Mouse (Mus musculus) myocyte (in vitro differentiated cells): ENCODE data around the gene Olfr58.

Source experiments
- CEBPB ChIP-seq: IDR thresholded peaks from 2 replicates; pipeline ENCODE4 v1.6.1; 2011; ENCODE audit warnings: mild to moderate bottlenecking, moderate library complexity; ENCODE audit not compliant: poor library complexity, insufficient read depth, severe bottlenecking
- MYOG ChIP-seq, 3 experiments: IDR thresholded peaks; one replicate each; pipeline ENCODE4 v1.6.1; 2011; ENCODE audit warnings: control low read depth in 2 of 3, low read depth in 2 of 3, mild to moderate bottlenecking in 2 of 3; ENCODE audit not compliant: insufficient read length in 2 of 3, control insufficient read depth in 1 of 3, insufficient read depth in 1 of 3
- POLR2A ChIP-seq: IDR thresholded peaks from one replicate; pipeline ENCODE4 v1.6.1; 2011; ENCODE audit warnings: low read depth, mild to moderate bottlenecking, control low read depth, moderate library complexity; ENCODE audit not compliant: insufficient read length
- USF1 ChIP-seq: IDR thresholded peaks from one replicate; pipeline ENCODE4 v1.6.1; 2011; ENCODE audit warnings: low read depth, mild to moderate bottlenecking, control low read depth, moderate library complexity

DNA sequence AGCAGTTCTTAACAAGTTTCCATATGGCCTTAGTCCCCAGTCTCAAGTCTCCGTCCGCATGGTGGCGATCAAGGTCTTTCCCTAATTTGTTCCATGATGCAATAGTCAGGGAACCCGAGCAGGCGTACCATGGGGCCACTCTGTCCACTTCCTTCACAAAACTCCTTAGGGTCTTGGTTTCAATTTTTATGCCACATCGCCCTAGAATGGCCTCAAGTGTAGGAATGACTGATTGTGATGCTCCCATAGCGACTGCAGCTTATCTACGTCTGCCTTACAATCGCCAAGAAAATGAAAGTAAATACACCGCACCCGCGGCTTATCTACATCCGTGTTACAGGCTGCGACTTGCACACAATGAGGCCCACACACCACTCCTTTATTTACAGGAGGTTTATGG, 10.4 kb upstream of the Olfr58 start:
- TF ChIP-seq MYOG (IDR thresholded peaks at IDR 0.05; ENCODE audit: control insufficient read depth in 1 of 3, insufficient read depth in 1 of 3, insufficient read length in 2 of 3, low read depth in 2 of 3): no peak
- TF ChIP-seq POLR2A: no peak
- TF ChIP-seq CEBPB: no peak
- TF ChIP-seq USF1: no peak
